Mouse (Mus musculus) thymus, adult 2 months (tissue): ENCODE data around the gene Traf7. TPM values are rescaled to one million over a fixed set of nuclear protein-coding genes. Genes with fewer than 3 reads are reported as not detected.

Experiments
- DNase-seq: peaks from one replicate; pipeline ENCODE4 v3.0.0; 2021
- H3K27ac ChIP-seq: fragments of 200-500 bp; 2 replicates; pipeline ENCODE4 v1.5.1; 2012; ENCODE audit warnings: low read length, control low read depth; ENCODE audit not compliant: control insufficient read depth, insufficient read depth
- H3K27me3 ChIP-seq: fragments of 200-500 bp; 2 replicates; pipeline ENCODE4 v1.6.1; 2012; ENCODE audit warnings: mild to moderate bottlenecking, low read length, moderate library complexity, mixed read lengths; ENCODE audit not compliant: control insufficient read depth, insufficient read depth
- H3K36me3 ChIP-seq: fragments of 200-500 bp; 2 replicates; pipeline ENCODE4 v1.6.1; 2012; ENCODE audit warnings: mild to moderate bottlenecking, low read length, moderate library complexity; ENCODE audit not compliant: control insufficient read depth, insufficient read depth
- H3K4me1 ChIP-seq: fragments of 200-500 bp; replicated peaks from 2 replicates; pipeline ENCODE4 v1.6.1; 2012; ENCODE audit warnings: low read length; ENCODE audit not compliant: control insufficient read depth, insufficient read depth
- H3K4me3 ChIP-seq: fragments of 200-500 bp; 2 replicates; pipeline ENCODE4 v1.5.1; 2012; ENCODE audit warnings: mild to moderate bottlenecking, low read length, control low read depth, moderate library complexity; ENCODE audit not compliant: control insufficient read depth, insufficient read depth
- CTCF ChIP-seq: fragments of 200-500 bp; IDR thresholded peaks from 2 replicates; pipeline ENCODE4 v1.5.1; 2012; ENCODE audit warnings: mild to moderate bottlenecking, control low read depth, low read length, moderate library complexity, borderline replicate concordance; ENCODE audit not compliant: control insufficient read depth, poor library complexity, insufficient read depth; ENCODE audit errors: extremely low read depth
- POLR2A ChIP-seq: fragments of 200-500 bp; IDR thresholded peaks from 2 replicates; pipeline ENCODE4 v1.6.1; 2012; ENCODE audit warnings: mild to moderate bottlenecking, low read length, control low read depth, moderate library complexity; ENCODE audit not compliant: control insufficient read depth, poor library complexity, insufficient read depth; ENCODE audit errors: extremely low read depth
- WGBS: fragments of 180-500 bp; shearing (Covaris S2); methylation state at CpG from one replicate; pipeline ENCODE4 v1.1.7; 2018; 5-methylcytosine and 5-hydroxymethylcytosine counted together
- polyA plus RNA-seq: library from polyadenylated mRNA; depleted of rRNA; stranded (reverse); fragments of >200 nt; gene quantifications from 2 replicates; pipeline ENCODE4 v1.2.3, GENCODE M21; 2012

Traf7 gene
- polyA plus RNA-seq, 1 experiment = 362 TPM

GRCm38 (mm10) chr17:24548435-24548834 is 20.7 kb upstream of the Traf7 start:
- H3K4me3 ChIP-seq = peak overlapping the region; percentile 56
- TF ChIP-seq POLR2A = no peak
- no peak for TF ChIP-seq CTCF
- 7% methylated on average over 9 of the region's 9 CpGs for WGBS
- DNase-seq = peak; percentile 47
- peaks cover 8% of the 10 kb centered on the region for H3K4me1 ChIP-seq
- H3K27ac ChIP-seq = peak overlapping the region; percentile 68
- H3K36me3 ChIP-seq = no peaks in the 10 kb centered on the region
- no peaks in the 10 kb centered on the region for H3K27me3 ChIP-seq

- no peak for DNase-seq
- Histone ChIP-seq H3K36me3 (no peaks in the 10 kb centered on the region), H3K27me3 (no peaks in the 10 kb centered on the region), H3K4me3 (no peak overlapping the region), H3K27ac (no peak overlapping the region), H3K4me1 (peaks cover 8% of the 10 kb centered on the region)
- TF ChIP-seq POLR2A (no peak), CTCF (no peak)
- WGBS = 97% methylated on average over 3 of the region's 3 CpGs
These were observed 18.5 kb upstream of the Traf7 start for GRCm38 (mm10) chr17:24546234-24546633.

DNA sequence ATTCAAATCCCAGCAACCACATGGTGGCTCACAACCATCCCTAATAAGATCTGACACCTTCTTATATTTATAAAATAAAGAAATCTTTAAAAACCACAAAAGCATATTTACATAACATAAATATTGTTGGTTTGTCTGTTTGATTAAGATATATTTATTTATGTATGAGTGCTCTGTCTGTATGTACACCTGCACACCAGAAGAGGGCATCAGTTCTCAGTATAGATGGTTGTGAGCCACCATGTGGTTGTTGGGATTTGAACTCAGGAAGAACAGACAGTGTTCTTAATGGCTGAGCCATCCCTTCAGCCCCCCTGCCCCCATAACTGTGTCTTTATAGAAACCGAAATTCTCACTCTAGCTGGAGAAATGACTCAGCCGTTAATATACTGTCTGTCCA is 17.5 kb upstream of the Traf7 start:
- Histone ChIP-seq H3K27ac (no peak overlapping the region), H3K36me3 (no peaks in the 10 kb centered on the region), H3K27me3 (no peaks in the 10 kb centered on the region), H3K4me1 (peaks cover 2% of the 10 kb centered on the region; the same call in 1 of the 2 replicates), H3K4me3 (no peak overlapping the region)
- DNase-seq = no peak
- no peak for TF ChIP-seq POLR2A
- TF ChIP-seq CTCF = no peak
- 89% methylated on average over 2 of the region's 2 CpGs for WGBS

DNA sequence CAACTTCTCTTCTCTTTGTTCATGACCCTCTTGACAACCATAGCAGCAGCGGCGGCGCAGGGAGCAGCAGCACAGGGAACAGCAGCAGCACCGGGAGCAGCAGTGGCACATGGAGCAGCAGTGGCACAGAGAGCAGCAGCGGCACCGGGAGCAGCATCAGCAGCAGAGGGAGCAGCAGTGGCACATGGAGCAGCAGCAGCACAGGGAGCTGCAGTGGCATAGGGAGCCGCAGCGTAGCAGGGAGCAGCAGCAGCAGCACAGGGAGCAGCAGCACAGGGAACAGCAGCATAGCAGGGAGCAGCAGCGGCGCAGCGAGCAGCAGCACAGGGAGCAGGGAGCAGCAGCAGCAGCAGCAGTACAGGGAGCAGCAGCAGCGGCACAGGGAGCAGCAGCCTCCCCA is 16.9 kb upstream of the Traf7 start:
- peaks cover 3% of the 10 kb centered on the region for H3K4me1 ChIP-seq
- H3K36me3 ChIP-seq = no peaks in the 10 kb centered on the region
- 94% methylated on average over 12 of the region's 12 CpGs for WGBS
- H3K27me3 ChIP-seq = no peaks in the 10 kb centered on the region
- DNase-seq = no peak
- no peak overlapping the region for H3K27ac ChIP-seq
- H3K4me3 ChIP-seq = no peak overlapping the region
- TF ChIP-seq CTCF (no peak), POLR2A (no peak)

GRCm38 (mm10) chr17:24540375-24540774 is 12.6 kb upstream of the Traf7 start:
- Histone ChIP-seq H3K4me3 (no peak overlapping the region), H3K27ac (no peak overlapping the region), H3K36me3 (no peaks in the 10 kb centered on the region), H3K4me1 (peaks cover 4% of the 10 kb centered on the region; the same call in 1 of the 2 replicates), H3K27me3 (no peaks in the 10 kb centered on the region)
- DNase-seq = peak; percentile 57
- TF ChIP-seq POLR2A (no peak), CTCF (peak; percentile 56; the same call in 1 of the 2 replicates)
- WGBS = 8% methylated on average over 3 of the region's 3 CpGs

DNA sequence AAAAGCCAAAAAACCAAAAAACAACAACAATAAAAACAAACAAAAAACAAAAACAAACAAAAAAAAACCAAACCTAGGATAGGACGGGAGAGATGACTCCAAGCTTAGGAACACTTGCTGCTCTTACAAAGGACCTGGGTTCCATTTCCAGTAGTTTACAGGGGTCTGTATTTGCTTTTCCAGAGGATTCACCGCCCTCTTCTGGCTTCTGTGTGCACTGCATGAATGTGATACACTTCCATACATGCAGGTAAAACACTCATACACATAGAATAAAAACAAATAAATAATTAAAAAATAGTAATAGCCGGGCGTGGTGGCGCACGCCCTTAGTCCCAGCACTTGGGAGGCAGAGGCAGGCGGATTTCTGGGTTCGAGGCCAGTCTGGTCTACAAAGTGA is 11.2 kb upstream of the Traf7 start:
- peaks cover 4% of the 10 kb centered on the region; the same call in 1 of the 2 replicates for H3K4me1 ChIP-seq
- no peak for TF ChIP-seq POLR2A
- no peak for TF ChIP-seq CTCF
- DNase-seq = peak; percentile 56
- no peak overlapping the region for H3K27ac ChIP-seq
- H3K36me3 ChIP-seq = no peaks in the 10 kb centered on the region
- no peak overlapping the region for H3K4me3 ChIP-seq
- 76% methylated on average over 8 of the region's 8 CpGs for WGBS
- no peaks in the 10 kb centered on the region for H3K27me3 ChIP-seq

- Histone ChIP-seq H3K27ac (no peak overlapping the region), H3K4me1 (peaks cover 13% of the 10 kb centered on the region), H3K4me3 (no peak overlapping the region), H3K27me3 (no peaks in the 10 kb centered on the region), H3K36me3 (no peaks in the 10 kb centered on the region)
- 47% methylated on average over 3 of the region's 3 CpGs for WGBS
- no peak for DNase-seq
- no peak for TF ChIP-seq POLR2A
- TF ChIP-seq CTCF = no peak
These were observed 9.8 kb upstream of the Traf7 start for GRCm38 (mm10) chr17:24537536-24537935.
